Mouse (Mus musculus) G1E (cell line): ENCODE measurements around the gene Hs3st4. TPM values are rescaled to one million over a fixed set of nuclear protein-coding genes. Genes with fewer than 3 reads are reported as not detected.

Experiments
- ATAC-seq: 2 replicates; pipeline ENCODE4 v1.8.0; 2016; ENCODE audit warnings: mild to moderate bottlenecking; ENCODE audit not compliant: insufficient number of reproducible peaks, poor library complexity, low FRiP score, severe bottlenecking; ENCODE audit errors: extremely low read depth
- DNase-seq: peaks from one replicate; pipeline ENCODE4 v3.0.0; 2012; ENCODE audit warnings: low spot score
- H3K27me3 ChIP-seq: 2 replicates; pipeline ENCODE4 v1.6.1; 2012; ENCODE audit warnings: mild to moderate bottlenecking, low read length, inconsistent platforms; ENCODE audit not compliant: insufficient read depth
- H3K36me3 ChIP-seq: replicated peaks from 2 replicates; pipeline ENCODE3; 2012; ENCODE audit warnings: mild to moderate bottlenecking, inconsistent platforms
- H3K4me1 ChIP-seq: 2 replicates; pipeline ENCODE4 v1.6.1; 2012; ENCODE audit warnings: low read depth, low read length, inconsistent platforms, mixed read lengths; ENCODE audit not compliant: insufficient read depth
- H3K4me3 ChIP-seq: 2 replicates; pipeline ENCODE4 v1.5.1; 2012; ENCODE audit warnings: low read depth, mild to moderate bottlenecking, inconsistent platforms, low read length, moderate library complexity, mixed read lengths
- H3K9me3 ChIP-seq: replicated peaks from 2 replicates; pipeline ENCODE4 v1.6.1; 2012; ENCODE audit warnings: inconsistent platforms
- CTCF ChIP-seq: IDR thresholded peaks from 2 replicates; pipeline ENCODE4 v1.5.1; 2012; ENCODE audit warnings: low read depth, low read length, inconsistent platforms, mixed read lengths
- GATA1 ChIP-seq: IDR thresholded peaks from 2 replicates; pipeline ENCODE4 v1.6.1; 2012; ENCODE audit warnings: borderline replicate concordance, low read length, inconsistent platforms, mixed read lengths
- GATA2 ChIP-seq: IDR thresholded peaks from 2 replicates; pipeline ENCODE4 v1.6.1; 2012; ENCODE audit warnings: low read depth, low read length, inconsistent platforms, borderline replicate concordance
- POLR2AphosphoS5 ChIP-seq: IDR thresholded peaks from 2 replicates; pipeline ENCODE4 v1.6.1; 2012; ENCODE audit warnings: low read depth, low read length, inconsistent platforms; ENCODE audit not compliant: insufficient replicate concordance
- TAL1 ChIP-seq: conservative IDR thresholded peaks from 2 replicates; pipeline ENCODE4 v1.6.1; 2012; ENCODE audit warnings: low read depth, low read length, inconsistent platforms, mixed read lengths
- polyA plus RNA-seq: library from polyadenylated mRNA; stranded (reverse); fragments of >175 nt; gene quantifications from 2 replicates; pipeline ENCODE4 v1.2.3, GENCODE M21; 2012
- total RNA-seq, 2 experiments: library from RNA; stranded (forward) in 1 of 2; stranded (reverse) in 1 of 2; fragments of 200-1000 nt in 1 of 2; fragments of >200 nt in 1 of 2; fragmentation: Nextera tagmentation in 1 of 2; gene quantifications; 2 replicates each; pipeline ENCODE4 v1.2.3; 2014 to 2017

Gene Hs3st4
- total and polyA plus RNA-seq, 3 experiments: not detected

- DNase-seq: no peak
- no peaks in the 10 kb centered on the region for H3K27me3 ChIP-seq
- ATAC-seq: no peak
- peaks cover 62% of the 10 kb centered on the region for H3K9me3 ChIP-seq
- no peaks in the 10 kb centered on the region for H3K36me3 ChIP-seq
- TF ChIP-seq POLR2AphosphoS5 (no peak), GATA1 (no peak), TAL1 (no peak), CTCF (no peak), GATA2 (no peak)
- no peak overlapping the region for H3K4me3 ChIP-seq
- H3K4me1 ChIP-seq: no peaks in the 10 kb centered on the region
Measured at GRCm38 (mm10) chr7:123981435-123981834, 1.2 kb upstream of the Hs3st4 start.

GRCm38 (mm10) chr7:123982010-123982409 lies 659 bp upstream of the Hs3st4 start:
- Histone ChIP-seq H3K4me1 (no peaks in the 10 kb centered on the region), H3K9me3 (peaks cover 63% of the 10 kb centered on the region), H3K4me3 (no peak overlapping the region), H3K36me3 (no peaks in the 10 kb centered on the region), H3K27me3 (no peaks in the 10 kb centered on the region)
- DNase-seq: no peak
- no peak for ATAC-seq
- no peak for TF ChIP-seq GATA2
- no peak for TF ChIP-seq TAL1
- TF ChIP-seq POLR2AphosphoS5: no peak
- TF ChIP-seq GATA1: no peak
- no peak for TF ChIP-seq CTCF

DNA sequence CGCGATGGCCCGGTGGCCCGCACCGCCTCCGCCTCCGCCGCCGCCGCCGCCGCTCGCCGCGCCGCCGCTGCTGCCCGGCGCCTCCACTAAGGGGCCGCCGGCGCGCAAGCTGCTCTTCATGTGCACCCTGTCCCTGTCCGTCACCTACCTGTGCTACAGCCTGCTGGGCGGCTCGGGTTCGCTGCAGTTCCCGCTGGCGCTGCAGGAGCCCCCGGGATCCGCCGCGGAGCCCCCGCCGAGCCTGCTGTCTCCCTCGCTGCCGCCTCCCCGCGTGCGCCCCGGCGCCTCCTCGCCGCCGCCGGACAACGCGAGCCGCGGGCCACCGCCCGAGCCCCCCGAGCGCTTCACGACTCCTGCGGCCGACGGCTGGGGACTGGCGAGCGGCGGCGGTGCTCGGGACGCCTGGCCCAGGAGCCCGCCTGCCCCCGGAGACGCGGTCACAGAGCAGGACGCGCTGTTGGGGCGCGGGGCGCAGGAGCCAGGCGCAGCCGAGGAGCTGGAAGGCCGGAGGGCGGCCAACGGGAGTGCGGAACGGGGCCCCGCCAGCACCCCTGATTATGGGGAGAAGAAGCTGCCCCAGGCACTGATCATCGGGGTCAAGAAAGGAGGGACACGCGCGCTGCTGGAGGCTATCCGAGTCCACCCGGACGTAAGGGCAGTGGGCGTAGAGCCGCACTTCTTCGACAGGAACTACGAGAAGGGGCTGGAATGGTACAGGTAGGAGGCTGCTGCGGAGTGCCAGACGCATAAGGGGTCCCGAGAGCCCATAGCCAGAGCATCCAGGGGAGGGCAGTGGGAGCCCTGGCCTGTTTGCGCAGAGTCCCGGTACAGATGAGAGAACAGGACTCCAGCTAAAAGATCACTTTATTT lies 743 bp downstream of the Hs3st4 start:
- Histone ChIP-seq H3K4me3 (no peak overlapping the region; the same call in 1 of the 2 replicates), H3K36me3 (no peaks in the 10 kb centered on the region), H3K9me3 (peaks cover 70% of the 10 kb centered on the region), H3K27me3 (no peaks in the 10 kb centered on the region), H3K4me1 (no peaks in the 10 kb centered on the region)
- no peak for TF ChIP-seq CTCF
- no peak for TF ChIP-seq POLR2AphosphoS5
- no peak for TF ChIP-seq TAL1
- TF ChIP-seq GATA1: no peak
- no peak for TF ChIP-seq GATA2
- ATAC-seq (no peak), DNase-seq (peak; percentile 10)

GRCm38 (mm10) chr7:123992121-123992520 lies 9.5 kb downstream of the Hs3st4 start:
- Histone ChIP-seq H3K27me3 (no peaks in the 10 kb centered on the region), H3K4me3 (no peak overlapping the region), H3K36me3 (no peaks in the 10 kb centered on the region), H3K4me1 (no peaks in the 10 kb centered on the region), H3K9me3 (peaks cover 54% of the 10 kb centered on the region)
- DNase-seq (no peak), ATAC-seq (no peak)
- TF ChIP-seq TAL1: no peak

- Histone ChIP-seq H3K36me3 (no peaks in the 10 kb centered on the region), H3K4me3 (no peak overlapping the region), H3K9me3 (peaks cover 42% of the 10 kb centered on the region), H3K4me1 (no peaks in the 10 kb centered on the region), H3K27me3 (no peaks in the 10 kb centered on the region)
- no peak for ATAC-seq
- no peak for DNase-seq
- TF ChIP-seq CTCF (no peak), TAL1 (no peak), POLR2AphosphoS5 (no peak)
Measured at GRCm38 (mm10) chr7:123997266-123997665, 14.6 kb downstream of the Hs3st4 start.

GRCm38 (mm10) chr7:123998601-123999000 lies 15.9 kb downstream of the Hs3st4 start:
- Histone ChIP-seq H3K4me3 (no peak overlapping the region), H3K9me3 (peaks cover 42% of the 10 kb centered on the region), H3K4me1 (no peaks in the 10 kb centered on the region), H3K36me3 (no peaks in the 10 kb centered on the region), H3K27me3 (no peaks in the 10 kb centered on the region)
- TF ChIP-seq POLR2AphosphoS5 (no peak), CTCF (no peak)
- DNase-seq: no peak
- no peak for ATAC-seq

- Histone ChIP-seq H3K4me3 (no peak overlapping the region), H3K27me3 (no peaks in the 10 kb centered on the region), H3K4me1 (no peaks in the 10 kb centered on the region), H3K9me3 (peaks cover 32% of the 10 kb centered on the region), H3K36me3 (no peaks in the 10 kb centered on the region)
- DNase-seq: no peak
- no peak for ATAC-seq
- TF ChIP-seq TAL1 (no peak), CTCF (no peak), GATA2 (no peak), GATA1 (no peak), POLR2AphosphoS5 (no peak)
Measured at GRCm38 (mm10) chr7:124026908-124027307, 44.2 kb downstream of the Hs3st4 start.
